Mouse (Mus musculus): Measurements from ENCODE around the gene Fbxo28.
"Not testable (repeated sequence)": the region's sequence is repeated elsewhere in the genome, so short reads cannot be mapped to it uniquely, and the experiment has no call there.

Fbxo28 gene

DNA sequence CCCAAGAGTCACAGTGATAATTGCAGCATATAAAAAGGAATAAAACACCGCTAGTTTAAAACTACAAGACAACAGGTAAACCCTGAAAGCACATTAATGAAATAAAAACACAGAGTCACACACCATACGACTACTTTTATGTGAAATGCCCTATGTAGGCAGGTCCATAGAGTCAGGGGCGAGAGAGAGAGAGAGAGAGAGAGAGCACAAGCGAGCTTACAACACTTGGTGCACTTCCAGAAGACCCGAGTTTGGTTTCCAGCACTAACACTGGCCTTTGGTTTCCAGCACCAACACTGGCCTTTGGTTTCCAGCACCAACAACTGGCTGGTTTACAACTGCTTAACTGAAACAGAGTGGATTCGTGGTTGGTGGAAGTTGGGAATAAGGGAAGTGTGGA, 564 bp upstream of the Fbxo28 start:
- no peak for DNase-seq (ENCODE audit: low read depth in 2 of 2, low spot score in 2 of 2)

DNA sequence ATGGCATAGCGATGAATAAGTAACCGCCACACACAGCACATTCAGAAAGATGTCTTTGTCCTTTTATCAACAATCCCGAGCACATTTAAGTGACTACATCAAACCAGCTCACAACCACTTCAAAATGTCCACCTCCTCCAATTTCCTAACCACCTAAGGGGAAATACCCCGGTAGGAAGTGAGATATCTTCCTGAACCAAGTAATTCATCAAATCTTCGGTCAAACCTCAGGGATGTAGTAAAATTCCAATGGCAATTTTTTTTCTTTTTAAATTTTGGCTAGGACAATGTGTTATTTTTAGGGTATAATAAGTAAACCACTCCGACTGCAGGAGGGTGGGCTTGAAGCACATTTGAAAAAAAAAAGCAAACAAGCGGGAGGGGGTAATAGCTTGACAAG, 1.1 kb downstream of the Fbxo28 start:
- DNase-seq (ENCODE audit: low read depth in 2 of 2, low spot score in 2 of 2): peak in 1 of 2 experiments; percentile 9

DNA sequence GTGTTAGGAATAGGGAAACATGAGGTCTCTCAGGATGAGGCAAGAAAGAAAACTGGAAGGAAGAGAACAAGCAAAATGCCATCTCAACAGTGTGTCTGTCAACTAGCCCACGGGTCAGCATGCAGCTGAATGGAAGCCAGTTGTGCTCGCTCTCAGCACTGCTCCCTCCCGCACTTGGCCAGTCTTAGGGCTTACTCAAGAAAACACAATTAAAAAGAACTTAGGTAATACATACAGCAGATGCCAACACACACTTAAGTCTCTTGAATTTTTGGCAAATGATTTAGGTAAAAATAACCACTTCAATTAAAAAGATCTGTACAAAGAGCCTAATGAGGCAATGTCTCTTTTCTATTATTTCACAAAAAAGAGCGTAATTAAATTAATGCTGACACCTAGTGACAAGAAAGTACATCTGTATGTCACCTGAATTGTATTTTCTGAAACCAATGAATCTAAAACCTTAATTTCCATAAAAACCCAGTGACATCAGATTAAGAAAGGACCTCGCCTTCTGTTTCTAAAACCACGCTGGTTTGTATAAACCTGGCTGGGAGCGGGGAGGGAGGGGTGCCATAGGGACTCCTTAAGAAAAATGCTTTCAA, 2.4 kb downstream of the Fbxo28 start:
- DNase-seq (ENCODE audit: low read depth in 2 of 2, low spot score in 2 of 2): no peak

DNA sequence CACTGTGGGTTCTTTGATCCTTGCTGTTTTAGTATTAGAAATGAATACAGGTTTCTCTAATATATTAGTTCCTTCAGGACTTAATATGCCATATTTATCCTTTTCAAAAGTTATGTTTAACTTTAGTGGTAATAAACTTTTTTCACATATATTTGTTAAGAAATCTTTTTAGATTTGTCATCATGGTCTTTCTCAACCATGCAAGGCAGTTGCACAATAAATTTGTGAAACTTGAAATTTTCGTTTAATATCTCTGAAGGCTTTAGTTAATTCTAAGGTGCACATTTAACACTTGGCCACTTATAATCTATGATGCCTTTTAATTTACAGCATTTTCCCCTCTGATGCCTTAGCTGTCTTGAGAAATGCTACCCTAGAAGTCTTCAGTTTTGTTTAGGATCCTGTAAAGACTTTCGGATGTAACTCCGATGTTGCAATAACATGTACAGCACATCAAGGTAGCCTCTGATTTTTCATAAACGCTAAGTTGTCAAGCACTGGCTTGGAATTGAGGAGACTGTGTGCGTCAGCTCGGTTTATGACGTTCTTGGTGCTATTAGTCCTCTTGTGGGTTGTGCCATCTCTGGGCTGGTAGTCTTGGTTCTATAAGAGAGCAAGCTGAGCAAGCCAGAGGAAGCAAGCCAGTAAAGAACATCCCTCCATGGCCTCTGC, 7.5 kb downstream of the Fbxo28 start:
- DNase-seq (ENCODE audit: low read depth in 2 of 2, low spot score in 2 of 2): no peak

GRCm38 (mm10) chr1:182332090-182333034, 9.1 kb downstream of the Fbxo28 start:
- no peak for DNase-seq (ENCODE audit: low read depth in 2 of 2, low spot score in 2 of 2)

- no peak for DNase-seq (ENCODE audit: low read depth in 2 of 2, low spot score in 2 of 2)
Observed at GRCm38 (mm10) chr1:182325919-182326318, 15.5 kb downstream of the Fbxo28 start.

DNA sequence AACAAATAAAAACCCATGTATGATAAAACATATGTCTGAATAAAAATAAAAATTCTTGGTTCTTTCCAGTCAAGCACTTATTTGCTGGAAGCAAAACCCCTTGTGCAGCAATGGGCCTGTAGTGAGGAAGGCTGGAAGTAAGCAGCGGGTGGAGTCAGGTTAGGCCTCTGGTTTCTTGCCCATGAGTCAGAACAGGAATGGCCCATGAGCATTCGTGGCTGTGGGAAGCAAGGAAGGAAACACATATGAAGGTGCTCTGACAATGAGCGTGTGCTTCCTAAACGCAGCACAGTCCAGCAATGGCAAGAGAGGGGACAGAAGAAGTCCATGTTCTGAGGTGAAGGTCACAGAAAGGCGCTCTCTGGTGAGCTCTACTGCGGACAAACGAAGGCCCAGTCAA, 16.9 kb downstream of the Fbxo28 start:
- no peak for DNase-seq (ENCODE audit: low read depth in 2 of 2, low spot score in 2 of 2)

DNA sequence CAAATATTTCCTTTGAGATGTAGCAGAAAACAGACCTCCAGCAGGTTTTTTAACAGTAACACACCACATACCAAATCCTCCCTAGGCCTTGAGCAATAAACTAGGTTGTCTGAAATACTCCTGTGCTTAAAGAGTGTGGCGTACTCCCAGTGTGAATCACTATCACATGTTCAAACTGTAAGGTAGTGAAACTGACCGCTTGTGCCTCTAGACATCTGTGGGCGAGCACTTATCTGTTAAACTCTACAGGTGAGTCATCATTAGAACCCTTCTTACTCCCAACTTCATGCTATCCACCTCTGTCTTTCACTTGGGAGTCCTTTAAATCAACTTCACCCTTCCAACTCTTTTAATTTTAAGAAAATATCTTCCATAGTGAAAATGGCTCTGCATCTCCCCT, 18.3 kb downstream of the Fbxo28 start:
- DNase-seq (ENCODE audit: low read depth in 2 of 2, low spot score in 2 of 2): no peak

DNA sequence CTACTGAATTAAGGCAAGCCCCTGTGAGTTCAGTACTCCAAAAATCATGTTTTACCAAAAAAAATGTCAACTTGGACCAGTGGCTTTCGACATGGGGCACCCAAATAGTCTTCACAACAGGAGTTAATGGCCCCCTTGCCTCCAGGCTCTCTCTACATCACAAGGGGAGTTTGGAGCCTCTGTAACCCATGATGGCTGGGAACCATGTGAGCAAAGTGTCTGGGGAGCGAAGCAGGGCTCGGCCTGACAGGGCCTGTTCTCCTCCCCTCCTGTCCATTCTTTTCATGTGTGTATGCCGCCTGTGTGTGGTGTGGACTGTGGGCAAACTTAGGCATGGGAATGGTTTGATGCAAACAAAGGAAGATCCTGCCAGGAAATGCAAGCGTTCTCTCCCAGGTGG, 27.2 kb downstream of the Fbxo28 start:
- DNase-seq (ENCODE audit: low read depth in 2 of 2, low spot score in 2 of 2): no peak

DNA sequence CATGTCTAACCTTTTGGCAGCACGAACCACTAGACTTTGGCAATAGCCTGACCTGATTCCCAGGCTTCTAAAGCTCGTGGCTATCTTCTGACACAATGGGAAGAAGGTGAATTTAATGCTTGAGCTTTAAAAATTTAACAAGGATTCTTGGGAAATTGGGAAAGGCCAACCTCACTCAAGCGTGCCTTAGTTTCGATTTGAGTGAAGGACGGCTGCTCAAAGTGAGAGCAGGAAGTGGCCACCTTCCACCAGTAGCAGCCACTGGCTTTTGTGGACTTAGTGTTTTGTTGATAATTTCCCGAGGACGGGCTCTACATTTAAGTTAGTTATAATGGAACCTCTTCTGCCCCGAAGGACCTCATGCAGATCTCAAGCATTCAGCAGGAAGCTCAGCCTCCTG, 28.2 kb downstream of the Fbxo28 start:
- no peak for DNase-seq (ENCODE audit: low read depth in 2 of 2, low spot score in 2 of 2)

DNA sequence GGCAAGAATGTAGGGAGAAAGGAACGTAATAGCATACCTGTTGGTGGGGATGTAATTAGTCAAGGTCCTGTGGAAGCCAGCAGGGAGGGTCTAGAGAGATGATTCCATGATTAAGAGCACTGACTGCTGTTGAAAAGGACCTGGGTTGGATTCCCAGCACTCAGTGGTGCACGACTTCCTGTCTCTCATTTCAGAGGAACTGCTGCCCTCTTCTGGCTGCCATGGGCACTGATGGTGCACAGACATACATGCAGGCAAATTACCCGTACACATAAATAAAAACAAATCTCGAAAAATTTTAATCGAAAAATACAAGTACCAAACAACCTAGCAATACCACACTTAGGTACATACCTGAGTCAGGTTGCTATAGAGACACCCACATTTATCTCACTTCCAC, 30.1 kb downstream of the Fbxo28 start:
- peak in 1 of 2 experiments; percentile 6 for DNase-seq (ENCODE audit: low read depth in 2 of 2, low spot score in 2 of 2)

DNA sequence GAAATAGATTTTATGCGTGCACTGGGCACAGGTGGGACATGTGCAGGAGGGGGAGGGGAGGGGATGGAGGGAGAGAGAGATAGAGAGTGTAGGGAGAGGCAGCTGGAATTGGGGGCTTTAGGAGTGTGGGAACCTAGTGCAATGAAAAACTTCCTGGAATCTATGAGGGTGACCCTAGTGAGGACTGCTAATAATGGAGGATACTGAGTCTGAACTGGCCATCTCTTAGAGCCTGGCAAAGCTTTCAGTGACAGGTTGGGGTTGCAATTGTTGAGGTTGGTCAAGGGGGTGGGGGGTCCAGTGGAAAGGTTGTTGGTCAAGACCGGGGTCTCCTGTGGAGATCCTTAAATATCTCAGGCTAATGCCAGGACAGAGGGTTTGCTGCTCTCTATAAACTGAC, 31.1 kb downstream of the Fbxo28 start:
- DNase-seq (ENCODE audit: low read depth in 2 of 2, low spot score in 2 of 2): no peak

GRCm38 (mm10) chr1:182309403-182309802, 32.0 kb downstream of the Fbxo28 start:
- DNase-seq (ENCODE audit: low read depth in 2 of 2, low spot score in 2 of 2): no peak

- no peak for DNase-seq (ENCODE audit: low read depth in 2 of 2, low spot score in 2 of 2)
Observed at GRCm38 (mm10) chr1:182302916-182303315, 38.5 kb downstream of the Fbxo28 start.

DNA sequence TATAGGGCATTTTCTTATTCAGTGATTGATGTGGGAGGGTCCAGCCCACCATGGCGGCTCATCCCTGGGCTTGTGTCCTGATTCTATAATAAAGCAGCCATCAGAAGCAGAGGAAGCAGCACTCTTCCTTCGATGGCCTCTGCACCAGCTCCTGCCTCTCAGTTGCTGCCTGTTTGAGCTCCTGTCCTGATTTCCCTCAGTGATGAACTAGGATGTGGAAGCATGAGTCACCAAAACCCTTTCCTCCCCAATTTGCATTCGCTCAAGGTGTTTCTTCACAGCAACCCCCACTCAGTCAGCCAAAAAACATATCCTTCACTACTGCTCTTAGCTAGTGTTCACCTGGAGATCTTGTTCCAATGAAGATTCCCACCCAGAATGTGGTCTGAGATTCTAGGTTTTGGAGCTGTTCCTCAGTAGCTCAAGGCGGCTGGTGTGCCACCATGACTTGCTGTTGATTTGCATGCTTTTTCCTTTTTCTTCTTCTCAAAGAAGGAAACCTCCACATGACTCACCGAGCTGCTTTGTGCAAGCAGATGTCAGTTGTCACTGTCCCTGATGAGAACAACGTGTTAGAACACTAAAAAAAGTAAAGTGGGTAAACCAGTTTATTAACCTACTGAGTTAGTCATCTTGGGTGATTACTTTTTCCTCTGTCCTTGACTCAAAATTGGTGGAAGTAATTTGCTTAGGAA, 39.1 kb downstream of the Fbxo28 start:
- DNase-seq (ENCODE audit: low read depth in 2 of 2, low spot score in 2 of 2): no peak

- DNase-seq (ENCODE audit: low read depth in 2 of 2, low spot score in 2 of 2): no peak
Observed at GRCm38 (mm10) chr1:182297821-182298220, 43.6 kb downstream of the Fbxo28 start.

GRCm38 (mm10) chr1:182297246-182297645, 44.2 kb downstream of the Fbxo28 start:
- no peak for DNase-seq (ENCODE audit: low read depth in 2 of 2, low spot score in 2 of 2)

DNA sequence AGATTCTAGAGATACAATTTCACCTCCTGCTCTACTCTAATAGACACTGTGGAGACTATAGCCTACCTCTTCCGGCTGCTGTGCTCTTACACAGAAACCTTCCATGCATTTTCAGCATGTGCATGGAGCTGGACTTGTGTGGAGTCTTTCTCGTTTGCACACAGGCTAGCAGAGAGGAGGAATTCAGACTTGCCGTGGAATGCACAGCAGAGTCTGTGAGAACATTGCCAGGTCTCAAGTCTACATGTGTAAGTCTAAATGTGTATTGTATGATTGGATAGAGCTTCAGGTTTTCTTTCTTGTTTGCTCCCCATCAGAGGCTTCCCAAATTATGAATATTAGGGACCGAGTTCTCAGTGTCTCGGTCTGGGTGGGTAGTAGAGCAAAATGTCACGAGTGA, 44.6 kb downstream of the Fbxo28 start:
- no peak for DNase-seq (ENCODE audit: low read depth in 2 of 2, low spot score in 2 of 2)

DNA sequence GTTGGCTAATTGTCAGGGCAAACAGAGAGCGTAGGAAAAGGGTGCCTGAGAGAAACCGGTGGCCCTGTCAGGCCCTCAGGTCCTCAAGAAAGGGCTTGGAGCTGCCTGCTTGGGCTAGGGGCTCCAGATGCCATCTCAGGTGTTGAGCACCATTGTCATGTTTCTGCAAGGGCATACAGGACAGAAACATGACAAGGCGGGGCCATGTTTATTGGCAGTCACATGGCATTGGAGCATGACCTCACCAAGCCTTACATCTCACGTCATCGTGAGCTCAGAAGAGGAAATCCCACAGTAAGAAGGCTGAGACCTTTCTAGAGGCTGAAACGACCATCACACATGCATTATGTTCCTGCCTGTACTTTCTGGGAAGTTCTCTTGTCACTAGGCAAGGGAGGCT, 45.3 kb downstream of the Fbxo28 start:
- no peak for DNase-seq (ENCODE audit: low read depth in 2 of 2, low spot score in 2 of 2)

DNA sequence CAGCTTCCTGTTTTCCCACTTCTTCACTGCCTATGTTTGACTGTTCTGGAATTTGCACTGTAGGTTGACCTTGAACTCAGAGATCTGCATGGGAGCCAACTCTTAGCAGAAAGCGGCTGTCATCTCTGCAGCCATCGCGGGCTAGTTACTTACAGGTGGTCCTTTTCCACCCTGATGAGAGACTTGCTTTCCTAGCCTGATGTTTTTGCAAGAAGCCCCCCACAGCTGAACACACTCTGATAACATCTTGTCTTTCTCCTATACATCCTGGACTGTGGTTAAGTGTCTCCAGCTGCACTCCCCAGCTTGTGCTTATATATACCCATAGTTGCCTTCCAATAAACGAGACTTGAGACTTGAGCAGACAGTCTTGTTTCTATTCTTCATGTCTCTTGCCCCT, 49.1 kb downstream of the Fbxo28 start:
- no peak for DNase-seq (ENCODE audit: low read depth in 2 of 2, low spot score in 2 of 2)

DNA sequence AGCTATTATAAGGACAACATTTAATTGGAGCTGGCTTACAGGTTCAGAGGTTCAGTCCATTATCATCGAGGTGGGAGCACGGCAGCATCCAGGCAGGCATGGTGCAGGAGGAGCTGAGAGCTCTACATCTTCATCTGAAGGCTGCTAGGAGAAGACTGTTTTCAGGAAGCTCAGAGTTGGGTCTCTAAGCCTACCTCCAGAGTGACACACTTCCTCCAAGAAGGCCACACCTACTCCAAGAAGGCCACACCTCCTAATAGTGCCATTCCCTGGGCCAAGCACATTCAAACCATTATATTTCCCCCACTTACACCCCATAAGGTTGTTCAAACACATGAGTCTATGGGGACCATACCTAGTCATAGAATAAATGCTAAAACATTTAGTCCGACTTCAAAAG, 50.7 kb downstream of the Fbxo28 start:
- DNase-seq (ENCODE audit: low read depth in 2 of 2, low spot score in 2 of 2): not testable (repeated sequence)
